Mouse (Mus musculus) myocyte (in vitro differentiated cells): Measurements from ENCODE around the gene Dpy19l3. TPM values are rescaled to one million over a fixed set of nuclear protein-coding genes. Genes with fewer than 3 reads are reported as not detected.
A peak's percentile ranks its signal among the peaks of the same experiment; 100 is the strongest.

Experiments
- H3K27me3 ChIP-seq: one replicate; pipeline ENCODE4 v1.6.1; 2011; ENCODE audit not compliant: control insufficient read depth, insufficient read depth, insufficient read length
- H3K36me3 ChIP-seq: one replicate; pipeline ENCODE4 v1.6.1; 2011; ENCODE audit not compliant: control insufficient read depth, insufficient read depth
- H3K4me2 ChIP-seq: one replicate; pipeline ENCODE4 v1.6.1; 2011; ENCODE audit warnings: low read depth, control low read depth
- H3K4me3 ChIP-seq: one replicate; pipeline ENCODE4 v1.5.1; 2011; ENCODE audit warnings: mild to moderate bottlenecking, control low read depth, moderate library complexity
- H3K79me2 ChIP-seq: one replicate; pipeline ENCODE4 v1.6.1; 2011; ENCODE audit not compliant: control insufficient read depth, insufficient read depth
- H3ac ChIP-seq: one replicate; pipeline ENCODE4 v1.6.1; 2011; ENCODE audit not compliant: control insufficient read depth, insufficient read length
- CEBPB ChIP-seq: IDR thresholded peaks from 2 replicates; pipeline ENCODE4 v1.6.1; 2011; ENCODE audit warnings: mild to moderate bottlenecking, moderate library complexity; ENCODE audit not compliant: poor library complexity, insufficient read depth, severe bottlenecking
- E2F4 ChIP-seq: IDR thresholded peaks from one replicate; pipeline ENCODE4 v1.6.1; 2011; ENCODE audit warnings: mild to moderate bottlenecking, control low read depth, moderate library complexity; ENCODE audit not compliant: insufficient read depth
- MAX ChIP-seq: IDR thresholded peaks from one replicate; pipeline ENCODE4 v1.6.1; 2011; ENCODE audit warnings: low read depth, mild to moderate bottlenecking, control low read depth
- MYOD1 ChIP-seq, 3 experiments: IDR thresholded peaks; one replicate each; pipeline ENCODE4 v1.6.1; 2011; ENCODE audit warnings: control low read depth in 2 of 3, low read depth in 2 of 3, mild to moderate bottlenecking in 2 of 3, moderate library complexity in 1 of 3; ENCODE audit not compliant: insufficient read length in 2 of 3, control insufficient read depth in 1 of 3
- MYOG ChIP-seq, 3 experiments: IDR thresholded peaks; one replicate each; pipeline ENCODE4 v1.6.1; 2011; ENCODE audit warnings: control low read depth in 2 of 3, low read depth in 2 of 3, mild to moderate bottlenecking in 2 of 3; ENCODE audit not compliant: insufficient read length in 2 of 3, control insufficient read depth in 1 of 3, insufficient read depth in 1 of 3
- POLR2A ChIP-seq: IDR thresholded peaks from one replicate; pipeline ENCODE4 v1.6.1; 2011; ENCODE audit warnings: low read depth, mild to moderate bottlenecking, control low read depth, moderate library complexity; ENCODE audit not compliant: insufficient read length
- POLR2AphosphoS2 ChIP-seq: IDR thresholded peaks from one replicate; pipeline ENCODE4 v1.6.1; 2011; ENCODE audit warnings: low read depth, control low read depth; ENCODE audit not compliant: insufficient read length
- REST ChIP-seq: IDR thresholded peaks from one replicate; pipeline ENCODE4 v1.6.1; 2011; ENCODE audit warnings: mild to moderate bottlenecking, control low read depth, moderate library complexity; ENCODE audit not compliant: insufficient read depth, insufficient read length
- SRF ChIP-seq: IDR thresholded peaks from one replicate; pipeline ENCODE4 v1.6.1; 2011; ENCODE audit warnings: low read depth; ENCODE audit not compliant: control insufficient read depth, insufficient read length
- TCF12 ChIP-seq: IDR thresholded peaks from one replicate; pipeline ENCODE4 v1.6.1; 2011; ENCODE audit warnings: mild to moderate bottlenecking, control low read depth; ENCODE audit not compliant: poor library complexity, insufficient read depth, severe bottlenecking
- TCF3 ChIP-seq: IDR thresholded peaks from one replicate; pipeline ENCODE4 v1.6.1; 2011; ENCODE audit warnings: low read depth, control low read depth; ENCODE audit not compliant: insufficient read length
- USF1 ChIP-seq: IDR thresholded peaks from one replicate; pipeline ENCODE4 v1.6.1; 2011; ENCODE audit warnings: low read depth, mild to moderate bottlenecking, control low read depth, moderate library complexity
- polyA plus RNA-seq: library from polyadenylated mRNA; unstranded; fragments of >200 nt; fragmentation: generic; extraction: Trizol; gene quantifications from one replicate; pipeline ENCODE4 v1.2.1, GENCODE M21; 2012; ENCODE audit warnings: missing spikeins

Dpy19l3 gene
- polyA plus RNA-seq, result 7.8 TPM

GRCm38 (mm10) chr7:35754033-35754885 is at the start of gene Dpy19l3:
Dpy19l3 (minus strand) TSS chr7:35754454.
- Histone ChIP-seq H3K79me2 (no peaks in the 10 kb centered on the region), H3K36me3 (no peaks in the 10 kb centered on the region), H3K4me3 (peak within 1 kb of the TSS; percentile 46), H3ac (peak within 1 kb of the TSS; percentile 38), H3K27me3 (no peaks in the 10 kb centered on the region), H3K4me2 (peak within 1 kb of the TSS; percentile 72)
- peak in 2 of 3 experiments; percentile 17 to 20 for TF ChIP-seq MYOG (IDR thresholded peaks at IDR 0.05; ENCODE audit: control insufficient read depth in 1 of 3, insufficient read depth in 1 of 3, insufficient read length in 2 of 3, low read depth in 2 of 3)
- TF ChIP-seq POLR2A, result no peak
- TF ChIP-seq MYOD1 (IDR thresholded peaks at IDR 0.05; ENCODE audit: control insufficient read depth in 1 of 3, insufficient read length in 2 of 3, low read depth in 2 of 3), result peak in 1 of 3 experiments; percentile 40
- TF ChIP-seq TCF3, result no peak
- TF ChIP-seq POLR2AphosphoS2, result no peak

GRCm38 (mm10) chr7:35802906-35803595 is 48.8 kb upstream of the Dpy19l3 start, which contains the start of gene Zfp507:
Zfp507 (minus strand) TSS chr7:35803003.
- peak in 1 of 3 experiments; percentile 11 for TF ChIP-seq MYOD1 (IDR thresholded peaks at IDR 0.05; ENCODE audit: control insufficient read depth in 1 of 3, insufficient read length in 2 of 3, low read depth in 2 of 3)
- peak; percentile 65 for TF ChIP-seq POLR2A
- peak; percentile 90 for TF ChIP-seq USF1
- no peak for TF ChIP-seq TCF3
- Histone ChIP-seq H3K79me2 (peaks cover 28% of the 10 kb centered on the region), H3K36me3 (peaks cover 25% of the 10 kb centered on the region), H3K27me3 (no peaks in the 10 kb centered on the region), H3K4me3 (peak within 1 kb of the TSS; percentile 74), H3K4me2 (peak within 1 kb of the TSS; percentile 79), H3ac (peak within 1 kb of the TSS; percentile 41)

- peaks cover 35% of the 10 kb centered on the region for H3K79me2 ChIP-seq
- TF ChIP-seq REST, result no peak
- TF ChIP-seq MYOD1 (IDR thresholded peaks at IDR 0.05; ENCODE audit: control insufficient read depth in 1 of 3, insufficient read length in 2 of 3, low read depth in 2 of 3), result no peak
- peak; percentile 22 for TF ChIP-seq POLR2AphosphoS2
- TF ChIP-seq E2F4, result no peak
- no peak for TF ChIP-seq TCF3
- no peak for TF ChIP-seq TCF12
- no peak for TF ChIP-seq USF1
- TF ChIP-seq MAX, result no peak
- H3K36me3 ChIP-seq, result peaks cover 32% of the 10 kb centered on the region
These were observed 48.1 kb upstream of the Dpy19l3 start for GRCm38 (mm10) chr7:35802201-35802905.

GRCm38 (mm10) chr7:35796123-35796522 is 41.9 kb upstream of the Dpy19l3 start:
- H3K4me3 ChIP-seq, result no peak overlapping the region
- H3K4me2 ChIP-seq, result no peak overlapping the region
- H3ac ChIP-seq, result no peak overlapping the region
- H3K79me2 ChIP-seq, result peaks cover 23% of the 10 kb centered on the region
- H3K36me3 ChIP-seq, result peaks cover 52% of the 10 kb centered on the region
- TF ChIP-seq TCF12, result no peak
- no peak for TF ChIP-seq MYOG (IDR thresholded peaks at IDR 0.05; ENCODE audit: control insufficient read depth in 1 of 3, insufficient read depth in 1 of 3, insufficient read length in 2 of 3, low read depth in 2 of 3)
- no peak for TF ChIP-seq E2F4
- no peak for TF ChIP-seq POLR2A
- no peaks in the 10 kb centered on the region for H3K27me3 ChIP-seq

More at GRCm38 (mm10) chr7:35802201-35802905, 48.1 kb upstream of the Dpy19l3 start:
- peak overlapping the region; percentile 79 for H3K4me2 ChIP-seq
- H3K4me3 ChIP-seq, result peak overlapping the region; percentile 74
- H3ac ChIP-seq, result peak overlapping the region; percentile 41
- H3K27me3 ChIP-seq, result no peaks in the 10 kb centered on the region

GRCm38 (mm10) chr7:35794145-35794664 is 40.0 kb upstream of the Dpy19l3 start:
- H3K36me3 ChIP-seq, result peaks cover 46% of the 10 kb centered on the region
- H3K27me3 ChIP-seq, result no peaks in the 10 kb centered on the region
- TF ChIP-seq SRF (no peak), TCF12 (no peak), MYOD1 (IDR thresholded peaks at IDR 0.05; ENCODE audit: control insufficient read depth in 1 of 3, insufficient read length in 2 of 3, low read depth in 2 of 3) (no peak), E2F4 (no peak), MYOG (IDR thresholded peaks at IDR 0.05; ENCODE audit: control insufficient read depth in 1 of 3, insufficient read depth in 1 of 3, insufficient read length in 2 of 3, low read depth in 2 of 3) (no peak), CEBPB (no peak), POLR2AphosphoS2 (no peak), USF1 (no peak), MAX (no peak), TCF3 (no peak), POLR2A (no peak), REST (no peak)
- H3K79me2 ChIP-seq, result peaks cover 13% of the 10 kb centered on the region
- H3K4me2 ChIP-seq, result no peak overlapping the region
- H3K4me3 ChIP-seq, result no peak overlapping the region
- H3ac ChIP-seq, result no peak overlapping the region
